Mouse (Mus musculus): ENCODE data around the gene Primpol. TPM values are rescaled to one million over a fixed set of nuclear protein-coding genes. Genes with fewer than 3 reads are reported as not detected.

Primpol gene
- total and polyA plus RNA-seq, 2 experiments: 0.55 to 4.6 TPM

DNA sequence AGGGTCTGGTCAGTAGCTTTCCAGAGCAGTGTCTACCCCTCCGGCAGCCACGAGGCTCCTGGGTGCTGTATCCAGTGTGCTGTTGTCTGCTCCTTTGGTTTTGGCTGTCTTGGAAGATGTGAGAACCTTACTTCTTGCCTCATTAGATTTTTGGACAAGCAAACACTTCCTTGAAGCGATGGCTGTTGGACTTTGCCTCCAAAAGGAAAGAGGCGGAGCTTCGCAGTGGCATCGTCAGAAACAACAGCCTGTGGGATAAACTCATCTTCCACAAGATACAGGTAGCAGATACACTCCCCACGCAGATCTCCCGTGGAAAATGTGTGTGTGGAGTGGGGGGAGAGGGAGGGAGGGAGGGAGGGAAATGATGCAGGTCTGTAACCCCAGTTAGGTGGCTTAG is 90.9 kb downstream of the Primpol start:
- H3K27ac ChIP-seq (replicated peaks; ENCODE audit: insufficient read depth, low read depth, low read length): no peak overlapping the region

More for the DNA sequence above, 90.9 kb downstream of the Primpol start:
- peaks cover 3% of the 10 kb centered on the region; the same call in 1 of the 2 replicates for H3K4me1 ChIP-seq (ENCODE audit: control insufficient read depth, insufficient read depth, low read length)
- no peaks in the 10 kb centered on the region for H3K27me3 ChIP-seq (ENCODE audit: control insufficient read depth, insufficient read depth, low read length)
- no peak overlapping the region for H3K9ac ChIP-seq (ENCODE audit: low read depth, low read length)
- peaks cover 94% of the 10 kb centered on the region for H3K36me3 ChIP-seq (ENCODE audit: control insufficient read depth, insufficient read depth, low read length)
- H3K4me3 ChIP-seq (ENCODE audit: insufficient read depth, low read depth, low read length): no peak overlapping the region
- no peaks in the 10 kb centered on the region for H3K79me2 ChIP-seq (ENCODE audit: control insufficient read depth, insufficient read depth, low read length)
- DNase-seq (ENCODE audit: extremely low read depth, low read depth, low spot score): no peak
- no peak for TF ChIP-seq CTCF (IDR thresholded peaks at IDR 0.05; ENCODE audit: low read depth, low read length)
- TF ChIP-seq POLR2A (IDR thresholded peaks at IDR 0.05; ENCODE audit: extremely low read depth, insufficient read depth, low read length): no peak
- WGBS: 67% methylated on average over 8 of the region's 8 CpGs

Other genes starting within 250 kb of the Primpol start
- 447 and 506 TPM in 2 replicates for gene Acsl1, start 146.2 kb downstream of the Primpol start, total RNA-seq (2014; rRNA removed)
- gene Acsl1, start 146.2 kb downstream of the Primpol start, polyA plus RNA-seq (2012; rRNA removed): 322 and 338 TPM in 2 replicates
- gene Cenpu, start 65.2 kb downstream of the Primpol start, total RNA-seq (2014; rRNA removed): 0.47 and 0.65 TPM in 2 replicates
- gene Cenpu, start 65.2 kb downstream of the Primpol start, polyA plus RNA-seq (2012; rRNA removed): 0.15 and 0.44 TPM in 2 replicates
- 22.5 and 22.7 TPM in 2 replicates for gene Casp3, start 79 bp upstream of the Primpol start, total RNA-seq (2014; rRNA removed)
- 5.9 and 6.1 TPM in 2 replicates for gene Casp3, start 79 bp upstream of the Primpol start, polyA plus RNA-seq (2012; rRNA removed)
- gene Irf2, start 122.5 kb upstream of the Primpol start, total RNA-seq (2014; rRNA removed): 23.4 and 27.3 TPM in 2 replicates
- gene Irf2, start 122.5 kb upstream of the Primpol start, polyA plus RNA-seq (2012; rRNA removed): 12.2 and 13.7 TPM in 2 replicates